Mouse (Mus musculus) thymus, postnatal 4 days (tissue): ENCODE measurements at regions not wholly inside any gene's neighbourhood (a gene's known extent, or its start where the extent isn't known, plus 50 kb on each side); places are given as distances from the start of the nearest gene placed in this dataset.

Experiments
- DNase-seq: peaks from one replicate; pipeline ENCODE4 v3.0.0; 2021

GRCm38 (mm10) chr1:183868965-183869364, 144.1 kb upstream of the Dusp10 start:
- DNase-seq, result no peak

DNA sequence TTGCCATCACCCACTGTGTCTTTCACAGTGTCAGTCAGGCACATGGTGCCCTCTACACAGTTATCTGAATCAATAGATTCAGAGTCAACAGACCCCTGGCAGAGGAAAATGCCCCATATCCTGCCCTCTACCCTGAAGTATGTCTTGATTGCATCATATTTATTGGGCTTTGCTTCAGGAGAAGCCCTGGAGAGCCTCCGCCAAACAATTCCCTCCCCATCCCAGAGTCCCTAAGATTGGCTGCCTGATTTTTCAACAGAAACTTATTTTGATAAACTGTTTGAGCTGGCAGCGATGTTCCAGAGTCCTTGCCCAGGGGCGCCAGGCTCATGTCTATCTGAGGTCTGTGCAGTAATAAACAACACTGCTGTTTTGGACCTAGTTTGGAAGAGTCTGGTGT, 117.2 kb upstream of the Dusp10 start:
- no peak for DNase-seq

- DNase-seq, result no peak
Measured at GRCm38 (mm10) chr1:183898091-183898490, 115.0 kb upstream of the Dusp10 start.

- DNase-seq, result no peak
Measured at GRCm38 (mm10) chr1:183904564-183904963, 108.5 kb upstream of the Dusp10 start.

DNA sequence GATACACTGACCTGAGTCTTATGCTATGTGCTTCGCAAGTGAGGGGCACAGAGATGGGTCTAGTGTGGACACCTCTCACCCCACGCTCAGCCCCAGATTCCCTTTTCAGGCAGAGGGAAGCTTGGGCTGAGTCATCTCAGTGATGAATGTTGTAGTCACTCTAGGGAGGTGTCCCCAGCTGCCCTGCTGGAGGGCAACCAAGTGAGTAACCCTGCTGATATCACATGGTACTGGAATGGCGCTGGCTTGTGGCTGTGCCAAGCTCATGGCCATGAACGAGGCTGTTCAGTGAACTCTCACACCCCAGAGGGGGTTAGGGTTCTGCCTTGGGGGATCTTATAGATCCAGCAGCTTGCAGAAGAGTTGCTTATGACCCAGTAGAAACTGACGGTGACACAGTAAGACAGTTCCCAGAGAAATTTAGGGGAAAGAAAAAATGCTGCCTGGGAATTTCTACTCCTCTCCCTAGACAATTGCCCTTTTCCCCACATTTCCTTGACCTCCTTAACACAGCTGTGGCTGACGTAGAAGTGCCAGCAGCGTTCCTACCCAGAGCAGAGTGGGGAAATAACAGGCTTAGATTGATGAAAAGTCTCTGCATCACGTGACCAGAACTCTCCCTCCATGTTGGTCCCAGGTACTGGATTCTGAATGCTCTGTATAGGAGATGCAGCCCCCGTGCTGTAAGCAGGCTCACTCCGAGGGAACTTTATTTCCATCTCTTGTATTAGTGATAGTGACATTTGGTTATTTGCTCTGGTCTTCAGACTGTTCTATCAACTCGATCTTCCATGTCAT, 107.6 kb upstream of the Dusp10 start:
- DNase-seq, result no peak

- DNase-seq, result no peak
Measured at GRCm38 (mm10) chr1:183917656-183918055, 95.4 kb upstream of the Dusp10 start.

DNA sequence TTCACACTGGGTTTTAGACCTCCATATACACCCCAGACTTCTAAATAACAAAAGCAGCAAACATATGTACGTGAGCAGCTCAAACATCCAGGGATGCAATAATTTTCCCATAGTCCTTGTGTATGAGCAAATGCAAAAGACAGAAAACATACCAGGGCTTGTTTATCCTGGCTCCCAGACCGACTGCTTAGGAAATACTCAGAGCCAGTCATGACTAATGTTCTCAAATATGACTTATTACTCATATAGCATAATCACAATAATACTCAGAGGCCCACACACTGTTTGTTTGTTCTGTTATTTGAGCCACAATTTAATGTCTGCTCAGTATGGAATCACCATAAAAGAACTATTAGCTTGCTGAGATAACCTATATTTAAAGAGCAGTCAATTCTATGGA, 91.8 kb upstream of the Dusp10 start:
- DNase-seq, result no peak

DNA sequence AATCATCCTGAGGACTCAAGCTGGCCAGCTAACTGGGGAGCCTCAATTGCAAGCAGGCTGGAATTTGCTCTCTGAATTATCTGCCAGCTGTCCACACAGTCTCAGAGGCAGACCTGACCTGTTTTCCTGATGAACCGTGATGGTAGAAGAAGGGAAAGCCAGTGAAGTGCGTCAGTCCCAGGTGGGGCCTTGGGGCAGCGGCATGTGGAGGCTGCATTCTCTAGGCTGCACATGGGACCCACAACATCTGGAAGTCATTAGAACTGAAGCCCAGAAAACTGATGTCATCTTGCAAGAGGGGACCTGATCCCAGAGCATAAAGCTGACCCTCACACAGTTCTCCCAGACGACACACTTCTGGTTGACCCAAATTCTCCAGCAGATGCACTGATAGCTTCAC, 84.6 kb upstream of the Dusp10 start:
- no peak for DNase-seq

- no peak for DNase-seq
Measured at GRCm38 (mm10) chr1:183930363-183930982, 82.6 kb upstream of the Dusp10 start.

- no peak for DNase-seq
Measured at GRCm38 (mm10) chr1:183931141-183931540, 82.0 kb upstream of the Dusp10 start.

DNA sequence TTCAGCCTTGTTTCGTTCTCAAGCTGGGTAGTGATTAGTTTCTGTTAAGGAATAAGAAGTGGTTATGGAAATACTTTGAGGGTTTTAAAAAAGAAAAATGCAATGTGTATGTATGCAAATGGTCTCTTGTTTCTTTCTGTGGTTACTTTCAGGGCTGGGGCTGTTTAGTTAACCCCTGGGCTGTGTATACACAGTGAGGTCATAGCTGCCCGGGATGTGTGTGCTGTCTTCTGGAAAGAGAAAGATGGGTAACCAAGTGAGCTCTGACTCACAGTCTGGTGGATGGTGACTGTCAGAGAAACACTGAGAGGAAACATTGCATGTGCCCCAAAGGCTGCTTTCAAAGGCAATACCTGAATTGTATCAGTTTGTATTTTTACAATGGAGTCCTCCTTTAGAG, 79.3 kb upstream of the Dusp10 start:
- no peak for DNase-seq

- DNase-seq, result no peak
Measured at GRCm38 (mm10) chr1:183937166-183937565, 75.9 kb upstream of the Dusp10 start.

DNA sequence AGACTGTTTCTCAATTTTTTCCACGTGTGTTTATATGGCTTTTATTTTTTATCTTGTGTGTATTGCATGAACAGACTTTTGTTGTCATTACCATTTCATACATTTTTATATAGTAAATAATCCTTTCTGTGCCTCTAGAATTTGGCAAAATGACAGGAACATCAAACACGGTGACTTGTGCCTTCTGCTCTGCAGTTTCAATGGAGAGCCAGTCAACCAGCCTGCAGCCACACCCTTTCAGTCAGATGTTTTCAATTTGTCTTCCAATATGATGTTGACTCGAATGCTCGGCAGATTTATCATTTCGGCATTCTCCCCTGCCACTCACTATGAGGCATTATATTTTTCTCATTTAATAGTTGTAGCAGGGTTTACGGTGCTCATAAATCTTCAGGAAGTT, 74.7 kb upstream of the Dusp10 start:
- DNase-seq, result no peak

DNA sequence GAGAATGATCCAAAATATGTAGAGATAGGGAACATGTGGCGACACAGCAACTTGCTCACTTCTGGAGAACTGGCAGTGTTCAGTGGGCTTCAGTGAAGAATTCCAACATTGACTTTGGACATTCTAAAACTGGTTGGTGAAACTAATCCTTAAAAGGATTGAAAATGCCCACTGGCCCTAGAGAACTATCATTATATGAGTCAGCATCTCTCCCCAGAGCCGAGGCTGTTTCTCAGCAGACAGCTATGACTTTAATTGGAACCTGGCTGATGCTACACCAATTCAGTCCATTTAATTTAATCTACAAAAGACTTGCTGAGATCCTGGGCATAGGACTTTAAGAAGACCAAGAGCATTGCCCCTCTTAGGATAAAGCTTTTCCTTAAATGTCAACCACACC, 72.4 kb upstream of the Dusp10 start:
- DNase-seq, result no peak

DNA sequence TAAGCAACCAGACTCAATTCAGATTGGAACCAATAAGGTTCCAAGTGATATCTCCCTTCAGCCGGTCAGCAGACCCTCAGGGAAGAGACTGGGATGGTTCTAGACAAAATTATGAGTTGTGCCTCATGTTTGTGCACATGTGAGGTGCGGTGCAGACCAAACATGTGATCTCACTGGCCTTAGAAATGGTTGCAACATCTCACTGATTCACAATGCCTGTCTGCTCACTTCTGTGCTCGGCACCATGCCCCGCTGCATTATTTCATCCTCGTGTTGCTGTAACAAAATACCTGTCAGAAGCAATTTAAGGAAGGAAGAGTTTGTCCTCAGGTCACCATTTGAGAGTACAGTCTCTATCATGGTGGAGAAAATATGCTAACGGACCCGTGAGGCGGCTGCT, 66.9 kb upstream of the Dusp10 start:
- DNase-seq, result no peak

- DNase-seq, result no peak
Measured at GRCm38 (mm10) chr1:183947066-183947465, 66.0 kb upstream of the Dusp10 start.

DNA sequence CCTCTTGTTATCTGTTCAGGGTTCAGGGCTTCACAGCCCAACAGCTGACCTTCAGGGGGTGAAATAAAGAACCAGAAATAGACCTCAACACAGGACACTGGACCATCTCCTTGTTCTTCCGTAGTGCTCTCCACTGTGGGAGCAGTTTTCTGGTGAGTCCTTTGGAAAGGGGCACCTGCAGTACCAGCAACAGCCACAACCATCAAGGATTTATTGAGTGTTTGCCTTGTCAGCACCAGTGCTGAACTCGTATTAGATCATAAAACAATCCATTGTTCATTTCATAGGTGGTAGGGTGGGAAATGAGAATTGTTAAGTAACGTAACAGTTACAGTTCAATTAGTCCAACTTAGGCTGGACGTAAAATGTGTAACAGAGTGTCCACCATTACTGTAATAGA, 63.9 kb upstream of the Dusp10 start:
- DNase-seq, result peak; percentile 35

DNA sequence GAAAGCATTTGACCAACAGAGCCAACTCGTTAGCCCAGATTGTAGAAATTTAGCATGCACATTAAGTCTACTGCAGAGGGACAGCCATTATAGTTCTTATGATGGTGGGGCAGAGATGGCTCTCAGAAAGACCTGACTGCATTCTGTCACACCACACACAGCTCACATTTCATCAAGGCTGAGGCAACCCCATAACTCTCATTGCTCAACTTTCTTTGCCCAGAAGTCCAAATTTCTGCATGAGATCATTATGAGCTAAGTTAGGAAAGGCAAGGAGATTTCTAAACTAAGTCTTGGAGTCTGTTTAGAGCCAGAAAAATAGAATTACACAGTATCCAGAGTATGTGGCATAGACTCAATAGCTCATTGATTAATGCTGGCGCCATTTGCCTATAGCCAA, 59.0 kb upstream of the Dusp10 start:
- no peak for DNase-seq

DNA sequence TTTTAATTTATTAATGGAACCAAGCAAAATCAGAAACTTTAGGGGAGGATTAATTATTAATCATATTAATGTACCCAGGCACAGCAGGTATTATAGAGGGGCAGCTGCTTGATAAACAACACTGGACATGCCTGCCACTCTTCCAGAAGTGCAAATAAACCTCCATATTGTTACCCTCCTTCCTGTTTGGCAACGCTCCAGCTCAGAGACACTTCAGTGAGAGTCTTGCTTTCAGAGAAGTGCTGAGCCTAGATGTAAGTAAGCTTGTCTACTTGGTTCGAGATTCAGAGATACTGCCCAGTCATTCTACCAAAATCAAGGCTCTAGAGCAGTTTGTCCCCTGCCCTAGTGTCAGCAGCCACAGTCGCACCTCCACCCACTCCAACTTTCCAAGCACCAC, 56.7 kb upstream of the Dusp10 start:
- DNase-seq, result no peak

DNA sequence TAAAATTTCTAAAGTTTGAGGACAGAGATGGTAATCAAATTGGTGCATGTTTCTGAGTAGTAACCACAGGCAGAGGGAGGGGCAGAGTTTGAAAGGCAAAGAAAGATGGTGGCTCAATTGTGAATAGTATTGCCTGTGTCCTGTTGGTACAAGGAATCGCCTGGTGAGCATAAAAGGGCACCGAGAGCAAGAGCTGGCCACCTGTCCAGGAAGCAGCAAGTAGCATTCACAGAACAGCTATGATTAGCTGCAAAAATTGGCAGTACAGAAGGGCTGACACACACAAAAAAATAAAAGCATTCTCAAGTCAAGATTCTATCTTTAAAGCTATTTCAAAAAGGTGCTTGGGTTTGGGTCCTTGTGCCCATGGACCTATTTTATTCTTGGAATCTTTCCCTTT, 51.7 kb upstream of the Dusp10 start:
- no peak for DNase-seq

- peak; percentile 51 for DNase-seq
Measured at GRCm38 (mm10) chr1:183962486-183962885, 50.6 kb upstream of the Dusp10 start.

GRCm38 (mm10) chr1:183963286-183963685, 49.8 kb upstream of the Dusp10 start:
- no peak for DNase-seq
